In the genomic region with DNA sequence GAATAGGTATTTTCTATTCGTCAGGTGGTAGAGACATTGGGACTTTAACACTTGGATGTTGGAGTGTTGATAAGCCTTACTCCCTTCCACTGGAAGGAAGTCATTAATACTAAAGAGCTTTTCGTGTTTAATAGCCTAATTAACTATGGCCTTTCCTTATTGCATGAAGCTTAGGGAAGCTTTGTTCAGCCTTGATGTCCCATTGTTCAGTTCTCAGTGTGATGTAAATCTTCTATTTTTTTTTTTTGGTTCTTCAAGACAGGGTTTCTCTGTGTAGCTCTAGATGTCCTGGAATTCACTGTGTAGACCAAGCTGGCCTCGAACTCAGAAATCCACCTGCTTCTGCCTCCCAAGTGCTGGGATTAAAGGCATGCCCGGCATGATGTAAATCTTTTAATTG, we compare ENCODE assay signal across 17 mouse cellular contexts. TPM values are rescaled to one million over a fixed set of nuclear protein-coding genes. Genes with fewer than 3 reads are reported as not detected.
A peak's percentile ranks its signal among the peaks of the same experiment; 100 is the strongest.
DNase-seq lines count a peak whose midpoint lies in the region; ATAC-seq and TF ChIP-seq lines count a peak whose summit lies in the region.
"Had no signal": no experiment of that assay in that cellular context is flagged by ENCODE, and none has a peak within 500 bp of the region (broad histone marks: within the 10 kb centered on the region; RNA-seq: fewer than 3 reads in every experiment).

No protein-coding gene starts in this region.

- H3K4me1 ChIP-seq in ES-E14 (ENCODE audit: control insufficient read depth in 2 of 2, insufficient read depth in 2 of 2, low read length in 2 of 2, poor library complexity in 1 of 2) = peaks cover 0 to 2% of the 10 kb centered on the region in 2 experiments; a peak in 1 of 4 replicates
- H3K4me1 ChIP-seq in forebrain, embryonic 12.5 days = no peaks in the 10 kb centered on the region
- H3K4me1 ChIP-seq: embryonic facial prominence, embryonic 10.5 days; embryonic facial prominence, embryonic 12.5 days had no signal

- no peak overlapping the region for H3K27ac ChIP-seq in ES-E14 (ENCODE audit: insufficient read depth, low read depth, low read length, poor library complexity, severe bottlenecking)
- H3K27ac ChIP-seq in forebrain, embryonic 12.5 days = no peak overlapping the region
- H3K27ac ChIP-seq: embryonic facial prominence, embryonic 10.5 days; embryonic facial prominence, embryonic 12.5 days had no signal

- in situ Hi-C loops in ES-E14 (cut with MboI; ENCODE audit: low sequenced_read_pairs in 2 of 2, unreplicated experiment in 2 of 2) = no loop called here

- H3K4me2 ChIP-seq in forebrain, embryonic 12.5 days = no peak overlapping the region
- H3K4me2 ChIP-seq: embryonic facial prominence, embryonic 12.5 days had no signal

- no peak overlapping the region for H3K9ac ChIP-seq in ES-E14 (ENCODE audit: insufficient read depth, low read depth, low read length, poor library complexity, severe bottlenecking)
- H3K9ac ChIP-seq in forebrain, embryonic 12.5 days = no peak overlapping the region
- H3K9ac ChIP-seq: embryonic facial prominence, embryonic 12.5 days had no signal

- H3K27me3 ChIP-seq in forebrain, embryonic 12.5 days = no peaks in the 10 kb centered on the region
- H3K27me3 ChIP-seq: embryonic facial prominence, embryonic 12.5 days had no signal

- no peak overlapping the region for H3K4me3 ChIP-seq in ES-E14 (ENCODE audit: insufficient read depth in 1 of 2, low read depth in 1 of 2, low read length in 2 of 2, poor library complexity in 1 of 2, severe bottlenecking in 1 of 2)
- H3K4me3 ChIP-seq in forebrain, embryonic 12.5 days (replicated peaks) = no peak overlapping the region
- H3K4me3 ChIP-seq: embryonic facial prominence, embryonic 10.5 days; embryonic facial prominence, embryonic 12.5 days had no signal

- 83% methylated on average over 4 of the region's 4 CpGs for WGBS in forebrain, embryonic 12.5 days

- no peak for ATAC-seq in forebrain, embryonic 12.5 days (ENCODE audit: low FRiP score)
- ATAC-seq: forebrain, embryonic 14.5 days; forebrain, embryonic 16.5 days had no signal

- DNase-seq in ES-CJ7 (ENCODE audit: low read depth, low spot score) (peak; percentile 23), ES-E14 (ENCODE audit: low read depth, low spot score) (no peak), ZHBTc4 (ENCODE audit: low read depth, low spot score) (peak; percentile 23)
- DNase-seq in layer of hippocampus, postnatal 36 days = no peak
- DNase-seq: adrenal gland, adult 2 months; adrenal gland, postnatal 10 days; adrenal gland, postnatal 25 days; cerebellum, adult 11 months; cerebellum, adult 18-20 months; cerebellum, adult 8-10 months; cerebellum, adult 9-11 months; cerebellum, postnatal 25 days had no signal

- no peaks in the 10 kb centered on the region for H3K9me3 ChIP-seq in ES-E14 (ENCODE audit: control insufficient read depth, insufficient read depth, low read depth, low read length)
- no peaks in the 10 kb centered on the region for H3K9me3 ChIP-seq in forebrain, embryonic 12.5 days
- H3K9me3 ChIP-seq: embryonic facial prominence, embryonic 12.5 days had no signal

- no peaks in the 10 kb centered on the region for H3K36me3 ChIP-seq in ES-E14 (ENCODE audit: control insufficient read depth, insufficient read depth, low read length, poor library complexity, severe bottlenecking)
- H3K36me3 ChIP-seq in forebrain, embryonic 12.5 days (replicated peaks) = peaks cover 6% of the 10 kb centered on the region

TF ChIP-seq in ES-E14, 5 proteins besides CTCF, POLR2A, EP300 and RAD21:
- TF ChIP-seq ZNF384 (IDR thresholded peaks at IDR 0.05; ENCODE audit: low read depth, low read length) (peak; percentile 87), MAFK (IDR thresholded peaks at IDR 0.05; ENCODE audit: insufficient read depth, low read depth, low read length) (no peak)
TF ChIP-seq in ES-E14: peak in this region for 1.

RNA-seq across cellular contexts. Expression of a gene that starts 18.2 kb away (rescaled TPM):
- 3.0 and 6.8 TPM in 2 replicates for total RNA-seq in ES-E14 (2012; rRNA removed)
- total RNA-seq in layer of hippocampus, postnatal 36 days (2021) = 10 to 100 TPM; 30.4 to 31.7 TPM
- polyA plus RNA-seq in forebrain, embryonic 12.5 days (2016; fragmentation: Nextera tagmentation; extraction: Ambion mirVana) = 26.1 and 27.4 TPM in 2 replicates

RNA-seq across cellular contexts. Expression of a gene that starts 58.9 kb away (rescaled TPM):
- total RNA-seq in ES-E14 (2012; rRNA removed) = 78.3 and 88.1 TPM in 2 replicates
- 10 to 100 TPM; 35.5 to 37.1 TPM for total RNA-seq in layer of hippocampus, postnatal 36 days (2021)
- 42.1 and 52.7 TPM in 2 replicates for polyA plus RNA-seq in forebrain, embryonic 12.5 days (2016; fragmentation: Nextera tagmentation; extraction: Ambion mirVana)

Comparison
In these comparisons a context has a peak if more than half of its experiments do, and no peak if none do; other contexts are left out.
1. DNase-seq: peak in ES-CJ7 (single experiment) and ZHBTc4 (single experiment); none in ES-E14 (single experiment) and layer of hippocampus, postnatal 36 days (0 of 2).